Mouse (Mus musculus) CD4-positive naive resting alpha-beta T cell, adult 76 days (primary cell): ENCODE results near the gene Vps37b. TPM values are rescaled to one million over a fixed set of nuclear protein-coding genes. Genes with fewer than 3 reads are reported as not detected.

ENCODE experiments used
- total RNA-seq: library from RNA; stranded (reverse); gene quantifications from one replicate; pipeline ENCODE4 v1.2.4, GENCODE M21; 2023

Gene Vps37b
- total RNA-seq = 1,721 TPM

GRCm38 (mm10) chr5:124032001-124032508, at the start of gene Vps37b:
Gene Vps37b, minus strand, starts transcription at chr5:124032270.

GRCm38 (mm10) chr5:123973299-123974178, 58.5 kb downstream of the Vps37b start, which contains the start of gene Hip1r:
Gene Hip1r, plus strand, starts transcription at chr5:123973628.

Other genes with a start within 250 kb of the Vps37b start
- gene Hcar2, start 166.8 kb downstream of the Vps37b start, total RNA-seq = 1.4 TPM
- not detected for gene Hcar1, start 152.2 kb downstream of the Vps37b start, total RNA-seq
- 33.9 TPM for gene Denr, start 125.1 kb downstream of the Vps37b start, total RNA-seq
- gene Gm43518, start 104.9 kb downstream of the Vps37b start, total RNA-seq = not detected
- 4.3 TPM for gene Ccdc62, start 101.6 kb downstream of the Vps37b start, total RNA-seq
- gene Hip1r, start 58.6 kb downstream of the Vps37b start, total RNA-seq = 31.8 TPM
- 25.2 TPM for gene Abcb9, start 63.5 kb upstream of the Vps37b start, total RNA-seq
- gene Ogfod2, start 80.0 kb upstream of the Vps37b start, total RNA-seq = 21.0 TPM
- gene Arl6ip4, start 83.8 kb upstream of the Vps37b start, total RNA-seq = 35.2 TPM
- 89.3 TPM for gene Pitpnm2, start 217.5 kb upstream of the Vps37b start, total RNA-seq